Mouse (Mus musculus) kidney, postnatal 36 days (tissue): ENCODE measurements around the gene Zc3h18.

Experiments used
- DNase-seq, 2 experiments: peaks; one replicate each; pipeline ENCODE4 v3.0.0; 2021 to 2022; ENCODE audit warnings: mixed read lengths in 2 of 2

Zc3h18 gene

DNA sequence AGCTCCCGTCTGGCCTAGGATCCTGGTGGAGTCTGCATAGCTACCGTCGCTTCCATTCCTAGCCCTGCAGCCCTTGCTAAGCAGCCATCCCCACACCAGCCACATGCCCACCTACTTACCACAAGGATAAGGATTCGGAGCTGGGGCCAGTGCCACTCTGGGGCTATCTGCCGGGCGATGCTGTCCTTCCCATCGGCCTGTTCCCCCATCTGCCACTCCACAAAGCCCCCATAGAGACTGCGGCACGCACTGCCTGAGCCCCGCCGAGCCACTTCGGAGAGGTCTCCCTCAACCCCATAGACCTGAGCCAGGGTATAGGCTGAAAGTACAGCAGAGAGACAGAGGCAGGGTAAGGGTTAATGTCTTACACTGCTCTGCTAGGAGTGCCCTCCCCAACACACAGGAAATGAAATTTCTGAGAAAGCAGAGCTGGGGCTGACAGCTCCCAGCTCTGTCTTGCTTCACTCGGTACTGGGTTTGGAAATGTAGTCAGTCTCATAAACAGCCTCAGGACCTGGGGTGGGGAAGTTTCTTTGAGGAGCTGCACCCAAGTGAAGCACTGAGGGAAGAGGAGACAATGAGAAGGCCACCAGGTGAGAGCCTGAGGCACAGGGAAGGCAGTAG lies 61.4 kb downstream of the Zc3h18 start:
- DNase-seq = no peak

DNA sequence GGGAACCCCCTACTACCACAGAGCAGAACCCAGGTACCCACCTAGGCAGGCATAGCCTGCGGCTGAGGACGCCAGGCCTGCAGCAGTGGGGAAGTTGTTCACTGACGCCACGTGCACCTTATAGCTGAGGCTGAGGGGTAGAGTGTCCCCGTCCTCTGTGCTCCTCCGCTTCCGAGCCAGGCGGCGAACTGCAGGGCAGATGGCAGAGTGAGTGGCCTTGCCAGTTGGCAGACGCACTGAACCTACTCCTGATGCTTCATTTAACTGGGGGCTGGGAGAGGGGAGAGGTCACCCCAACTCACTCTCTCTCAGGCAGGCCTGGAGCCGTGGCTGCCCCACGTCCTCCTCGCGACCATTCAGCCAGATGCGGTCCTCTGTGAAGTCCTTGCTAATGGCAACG lies 62.9 kb downstream of the Zc3h18 start:
- no peak for DNase-seq

DNA sequence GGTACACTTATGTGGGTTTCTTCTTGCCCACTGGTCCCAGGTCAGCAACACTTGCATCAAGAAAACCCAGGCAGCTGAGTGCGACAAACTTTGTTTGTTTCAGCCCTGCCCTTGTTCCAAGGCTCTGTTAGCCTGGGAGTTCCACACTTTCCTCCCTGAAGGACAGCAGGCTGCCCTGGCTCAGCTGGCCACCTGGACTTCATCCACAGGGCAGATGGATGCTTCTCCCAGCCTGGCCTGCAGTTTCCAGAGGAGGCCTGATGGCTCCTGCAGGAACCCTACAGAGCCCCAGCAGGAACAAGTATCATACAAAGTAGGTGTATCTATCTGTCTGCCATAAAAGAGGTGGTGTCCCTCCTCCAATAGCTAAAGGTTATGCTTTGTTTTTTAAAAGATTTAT lies 64.9 kb downstream of the Zc3h18 start:
- no peak for DNase-seq

DNA sequence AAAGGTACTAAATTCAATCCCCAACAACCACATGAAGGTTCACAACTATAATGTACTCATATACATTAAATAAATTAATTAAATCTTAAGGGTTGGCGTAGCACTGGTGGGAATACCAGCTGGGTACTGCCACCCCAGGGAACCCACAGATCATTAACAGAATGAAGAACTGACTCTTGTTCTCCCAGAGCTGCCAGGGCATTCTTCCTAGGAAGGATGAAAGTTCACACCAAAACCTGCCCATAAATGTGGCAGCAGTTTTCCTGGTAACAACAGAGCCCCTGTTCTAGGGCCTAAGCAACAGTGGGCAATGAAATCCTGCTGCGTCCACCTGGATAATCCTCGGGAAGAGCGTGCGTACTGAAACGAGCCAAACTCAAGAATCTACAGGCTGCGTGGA lies 65.9 kb downstream of the Zc3h18 start:
- DNase-seq = no peak

DNA sequence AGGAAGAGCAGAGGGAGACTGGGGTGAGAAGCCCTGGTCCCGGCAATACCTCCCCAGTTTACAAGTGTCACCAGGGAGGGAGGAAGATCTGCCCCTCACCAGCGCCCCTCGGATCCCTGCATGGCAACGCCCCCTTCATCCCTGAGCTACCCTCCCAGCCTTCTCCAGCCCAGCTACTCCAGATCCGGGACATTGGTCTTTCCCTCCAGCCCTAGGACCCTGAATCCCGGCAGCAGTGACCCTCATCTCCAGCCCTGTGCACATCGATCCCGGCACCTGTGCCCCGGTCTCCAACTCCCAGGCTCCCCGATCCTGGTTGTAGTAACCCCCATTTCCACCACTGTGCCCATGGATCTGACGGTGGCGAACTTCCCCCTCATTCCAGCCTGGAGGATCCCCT lies 66.4 kb downstream of the Zc3h18 start:
- no peak for DNase-seq

DNA sequence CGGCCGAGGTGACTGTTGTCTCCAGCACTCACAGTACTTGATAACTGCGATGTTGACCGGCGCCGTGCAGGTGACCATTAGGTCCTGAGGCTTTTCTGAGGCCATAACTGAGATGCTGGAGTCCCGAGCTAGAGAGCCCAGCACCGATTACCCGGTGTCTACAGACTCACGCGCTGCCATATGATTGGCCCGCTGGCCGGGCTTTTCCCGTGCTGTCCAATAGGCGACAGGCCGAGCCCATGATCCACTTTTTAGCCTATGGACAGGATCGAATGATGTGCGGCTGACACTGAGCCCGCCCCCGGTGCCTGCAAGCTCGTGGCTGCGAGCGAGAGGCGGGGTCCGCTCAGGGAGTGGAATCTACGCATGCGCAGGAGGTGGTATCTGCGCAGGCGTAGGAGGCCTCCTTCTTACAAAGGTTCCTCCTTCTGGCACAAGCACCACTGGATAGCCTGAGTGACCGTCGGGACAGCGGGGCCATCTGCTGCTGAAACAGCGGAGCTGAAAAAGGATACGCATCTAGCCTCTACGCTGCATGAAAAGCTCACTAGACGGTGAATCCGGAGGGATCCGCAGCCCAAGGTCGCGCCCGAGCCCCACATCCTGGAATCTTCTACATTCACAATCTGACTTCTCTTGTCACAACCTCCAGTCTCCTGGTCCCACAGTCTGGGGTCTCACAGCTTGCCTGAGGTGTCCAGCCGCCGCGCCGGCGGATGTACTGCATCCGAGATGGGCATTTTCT lies 67.0 kb downstream of the Zc3h18 start, which contains the start of gene Mvd:
Mvd (minus strand) TSS at position 161 of the 745 bp plus-strand sequence.
- DNase-seq = peak; percentile 99 to 100

DNA sequence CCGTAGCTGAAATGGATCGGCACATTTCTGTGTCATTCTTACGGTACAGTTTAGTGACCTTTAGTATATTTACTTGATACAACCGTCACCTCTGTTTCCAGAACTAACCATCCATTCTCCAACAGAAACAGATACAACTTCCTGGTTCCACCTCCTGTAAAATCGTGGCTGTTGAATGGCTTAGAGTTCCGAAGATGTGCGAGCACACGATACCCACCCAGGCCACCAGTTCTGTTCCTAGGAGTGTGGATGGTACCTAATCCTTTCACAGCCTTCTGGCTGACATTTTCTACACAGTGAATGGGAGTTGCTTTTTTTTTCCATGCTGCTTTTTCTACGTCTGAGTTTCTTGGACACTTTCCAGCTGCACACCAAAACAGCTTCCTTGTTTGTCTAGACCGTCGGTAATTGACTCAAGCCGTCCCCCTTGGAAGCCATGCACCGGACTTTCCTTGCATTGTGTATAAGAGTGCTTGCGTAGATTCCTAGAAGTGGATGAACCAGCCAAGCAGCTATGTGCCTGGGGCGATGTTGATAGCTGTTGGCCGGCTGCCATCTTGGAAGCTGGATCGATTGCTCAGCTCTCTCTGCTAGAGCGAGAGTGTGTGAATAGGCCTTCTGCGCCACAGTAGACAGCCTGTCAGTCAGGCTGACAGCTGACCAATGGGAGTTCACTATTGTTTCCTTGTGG lies 67.8 kb downstream of the Zc3h18 start:
- DNase-seq = peak; percentile 89

DNA sequence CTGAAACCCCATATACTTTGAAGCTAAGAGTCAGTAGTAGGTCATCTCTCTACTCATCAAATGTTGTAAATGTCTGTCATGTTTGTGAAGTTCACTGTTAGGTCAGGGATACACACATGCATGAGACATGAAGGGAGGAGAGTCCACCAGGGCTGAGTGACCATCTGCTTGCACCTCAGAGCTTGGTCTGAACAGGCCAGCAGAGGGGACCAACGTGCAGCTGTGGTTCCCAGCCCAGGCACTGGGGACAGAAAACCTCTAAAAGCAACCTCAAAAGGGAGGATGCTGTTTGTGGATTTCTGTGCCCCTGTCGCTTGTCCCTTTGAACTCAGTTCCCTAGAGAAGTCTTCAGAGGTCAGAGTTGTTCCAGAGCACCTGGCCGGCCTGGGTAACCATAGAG lies 68.8 kb downstream of the Zc3h18 start:
- no peak for DNase-seq

DNA sequence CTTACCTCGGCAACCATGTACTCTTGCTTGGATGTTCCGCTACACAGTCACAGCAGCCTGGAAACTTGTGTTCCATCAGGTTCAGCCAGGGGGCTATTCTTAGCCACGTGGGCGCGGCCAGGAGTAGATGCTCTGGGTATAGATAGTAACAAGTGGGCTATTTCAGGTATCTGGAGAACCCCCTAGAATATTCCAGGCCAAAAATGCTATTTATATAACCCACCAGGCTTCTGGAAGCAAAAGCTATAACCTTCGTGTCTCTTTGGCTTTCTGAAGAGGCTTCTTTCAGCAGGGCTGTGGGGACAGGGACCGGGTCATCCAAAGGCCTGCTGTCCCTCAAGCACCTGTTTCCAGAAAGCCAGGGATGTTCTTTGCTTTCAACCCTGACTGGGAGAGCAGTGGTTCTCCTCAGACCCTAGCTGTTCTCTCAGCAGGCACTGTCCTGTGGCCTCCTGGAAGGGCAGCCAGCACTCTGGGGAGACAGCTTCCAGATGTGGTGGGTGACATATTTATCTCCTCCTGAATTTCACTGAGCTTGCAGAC lies 74.8 kb downstream of the Zc3h18 start:
- DNase-seq = no peak

DNA sequence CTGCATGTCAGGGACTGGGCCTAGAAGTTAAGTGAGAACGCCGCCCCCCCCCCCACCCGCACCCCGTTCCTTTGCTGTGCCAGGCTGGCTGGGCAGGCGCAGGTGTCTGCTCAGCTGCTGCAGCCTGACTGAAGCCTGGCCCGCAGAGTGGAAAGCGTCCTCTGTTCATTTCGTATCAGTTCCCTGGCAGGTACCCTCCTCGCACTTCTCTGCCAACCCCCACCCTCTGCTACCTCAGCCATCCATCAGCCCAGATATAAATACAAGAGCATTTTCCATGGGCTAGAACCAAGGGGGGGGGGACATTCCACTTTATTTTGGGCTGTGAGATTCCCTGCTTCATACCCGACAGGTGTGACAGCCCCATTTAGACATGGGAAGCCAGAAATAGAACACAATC lies 75.7 kb downstream of the Zc3h18 start:
- no peak for DNase-seq

DNA sequence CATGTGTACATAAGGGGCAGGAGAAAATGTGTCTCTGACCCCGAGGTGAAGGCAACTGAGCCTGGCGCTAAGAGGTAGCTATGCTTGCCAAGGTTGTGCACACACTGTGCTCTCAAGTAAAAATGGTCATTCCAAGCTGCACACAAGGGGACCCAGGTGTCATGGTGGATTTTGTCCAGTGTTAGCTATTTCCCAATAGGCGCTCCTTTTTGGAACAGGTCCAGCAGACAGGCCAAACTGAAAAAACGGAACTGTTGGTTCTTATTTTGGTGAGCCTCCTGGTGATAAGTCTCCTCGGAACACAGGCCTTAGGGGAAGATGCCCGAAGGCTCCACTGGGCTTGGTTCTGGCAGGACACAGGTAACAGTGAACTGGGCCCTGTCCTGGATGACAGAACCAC lies 78.0 kb downstream of the Zc3h18 start:
- no peak for DNase-seq

DNA sequence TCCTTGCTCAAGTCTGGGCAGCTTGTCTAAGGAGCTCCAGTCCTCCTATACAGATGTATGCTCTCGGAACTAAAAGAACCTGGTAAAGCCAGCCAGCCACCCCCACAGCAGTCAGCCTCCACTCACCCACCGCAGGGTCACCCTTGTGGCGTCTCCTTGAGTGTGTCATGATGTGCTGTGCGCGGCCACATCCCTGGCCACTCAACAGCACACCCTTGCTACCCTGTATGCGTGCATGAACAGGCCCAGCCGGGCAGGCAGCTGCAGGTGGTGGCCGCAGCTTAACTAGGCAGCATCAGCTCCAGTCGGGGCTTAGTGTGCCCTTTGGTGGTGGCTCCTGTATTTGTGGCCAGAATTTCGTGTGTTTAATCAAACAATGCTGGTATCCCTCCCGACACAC lies 80.8 kb downstream of the Zc3h18 start:
- DNase-seq = no peak

DNA sequence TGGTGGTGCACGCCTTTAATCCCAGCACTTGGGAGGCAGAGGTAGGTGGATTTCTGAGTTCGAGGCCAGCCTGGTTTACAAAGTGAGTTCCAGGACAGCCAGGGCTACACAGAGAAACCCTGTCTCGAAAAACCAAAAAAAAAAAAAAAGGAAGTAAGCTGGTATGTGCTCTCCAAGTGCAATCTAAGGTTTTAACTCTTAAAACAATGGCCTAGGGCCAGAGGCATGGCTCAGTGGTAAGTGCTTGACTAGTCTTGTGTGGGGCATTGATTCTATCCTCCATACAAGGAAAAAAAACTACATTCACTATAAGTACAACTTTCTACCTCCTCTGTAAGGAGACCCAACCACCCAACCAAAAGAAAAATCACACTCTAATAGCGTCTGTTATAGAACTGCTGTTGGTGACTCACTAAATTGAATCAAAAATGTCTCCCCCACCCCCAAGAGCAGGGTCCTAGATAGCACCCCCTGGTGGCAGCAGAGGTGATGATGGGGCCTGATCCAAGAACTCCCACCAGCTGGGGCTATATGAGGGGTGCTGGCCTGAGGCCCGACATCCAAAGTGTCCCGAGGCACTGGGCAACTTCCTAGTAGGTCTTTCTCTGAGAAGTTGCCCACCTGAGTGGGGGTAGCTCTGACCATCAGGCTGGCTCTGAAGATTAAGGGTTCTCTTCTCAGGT lies 83.0 kb downstream of the Zc3h18 start:
- DNase-seq = peak in 1 of 2 experiments; percentile 43

DNA sequence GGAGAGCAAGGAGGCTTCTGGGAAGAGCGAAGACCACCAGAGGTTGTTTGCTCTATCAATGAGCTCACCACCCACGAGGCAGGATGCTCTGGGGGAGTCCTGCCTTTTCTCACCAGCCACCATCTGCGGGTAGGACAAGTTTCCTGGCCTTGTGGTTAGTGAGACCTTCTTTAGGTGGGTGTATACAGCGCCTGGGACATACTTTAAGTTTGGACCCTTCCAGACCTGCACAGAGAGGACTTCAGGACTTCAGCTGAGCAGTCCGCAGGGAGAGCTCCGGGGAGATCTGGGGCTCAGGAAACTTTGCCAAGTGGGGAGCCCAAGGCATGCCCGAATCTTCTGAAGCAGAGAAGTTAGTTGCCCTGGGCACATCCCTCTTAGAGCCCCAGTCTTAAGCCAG lies 83.6 kb downstream of the Zc3h18 start:
- no peak for DNase-seq

DNA sequence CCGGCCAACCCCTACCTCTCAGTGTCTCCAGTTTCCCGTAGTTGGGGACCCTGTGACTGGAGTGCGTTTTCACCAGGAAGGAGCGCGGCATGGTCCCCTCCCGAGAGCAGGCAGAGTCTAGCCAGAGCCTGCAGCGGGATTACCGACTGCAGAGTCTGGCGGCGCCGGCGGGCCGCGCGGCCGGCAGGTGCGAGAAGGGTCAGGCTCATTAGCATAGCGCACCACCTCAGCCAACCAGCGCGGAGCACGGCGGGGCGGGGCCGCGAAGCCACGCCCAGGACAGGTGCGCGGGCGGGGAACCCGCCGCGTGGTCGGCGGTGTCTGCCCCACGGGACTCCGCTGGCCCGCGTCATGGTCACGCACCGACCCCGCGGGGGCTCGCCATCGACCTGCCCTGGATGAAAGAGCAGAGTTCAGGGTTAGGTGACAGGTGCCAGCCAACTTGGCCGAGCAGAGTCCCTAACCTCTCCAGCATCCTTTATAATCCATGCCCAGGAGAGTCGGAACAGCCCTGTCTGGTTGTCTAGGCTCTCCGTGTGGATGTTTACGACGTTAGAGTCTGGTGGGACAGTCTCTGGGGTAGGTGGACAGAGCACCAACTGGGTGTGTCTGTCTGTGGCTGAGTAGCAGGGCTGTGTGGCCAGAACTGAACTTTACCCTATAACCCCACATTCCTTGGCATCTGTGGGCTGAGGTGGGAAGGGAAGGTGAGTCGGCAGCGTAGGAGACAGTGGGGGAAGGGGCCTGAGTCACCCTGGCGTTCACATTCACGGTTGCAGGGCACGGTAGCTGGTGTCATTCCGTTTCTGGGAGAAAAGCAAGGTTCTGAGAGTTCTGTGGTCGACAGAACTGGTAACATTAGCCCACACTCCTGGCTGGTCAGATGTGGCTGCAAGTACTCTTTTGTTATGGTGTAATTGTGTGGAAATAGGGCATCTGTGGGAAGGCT lies 84.4 kb downstream of the Zc3h18 start, which contains the start of gene Snai3:
Snai3 (minus strand) TSS at position 210 of the 949 bp plus-strand sequence.
- DNase-seq = peak; percentile 84 to 88

DNA sequence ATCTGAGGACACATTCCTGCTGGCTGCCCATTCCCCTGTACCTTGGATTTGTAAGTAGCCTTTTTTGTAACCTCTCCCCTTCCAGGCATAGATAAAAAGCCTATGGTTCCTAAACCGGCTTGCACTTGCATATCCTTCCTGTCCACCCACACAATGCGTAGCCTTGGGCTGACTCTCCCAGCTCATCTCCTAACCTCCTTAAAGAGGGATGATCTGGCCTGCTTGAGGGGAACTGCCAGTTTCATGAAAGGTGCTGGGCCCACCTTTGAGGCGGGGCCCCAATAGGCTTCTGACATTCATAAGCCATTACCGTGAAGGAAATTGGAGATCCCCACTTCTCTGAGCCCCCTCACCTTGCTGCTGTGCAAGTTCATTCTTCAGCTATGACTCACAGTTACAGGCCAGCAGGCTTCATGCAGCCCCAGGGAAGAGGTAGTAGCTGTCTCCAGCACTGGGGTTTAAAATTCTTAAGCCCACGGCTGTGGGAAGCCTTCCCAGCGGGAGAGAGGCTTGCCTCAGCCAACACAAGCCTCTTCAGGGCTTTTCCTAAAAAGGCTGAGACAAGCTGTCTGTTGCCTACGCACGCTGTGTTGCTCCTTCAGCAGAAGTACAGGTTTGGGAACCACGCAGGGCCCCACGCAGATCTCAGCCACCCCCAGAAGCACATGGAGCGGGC lies 85.2 kb downstream of the Zc3h18 start:
- no peak for DNase-seq

DNA sequence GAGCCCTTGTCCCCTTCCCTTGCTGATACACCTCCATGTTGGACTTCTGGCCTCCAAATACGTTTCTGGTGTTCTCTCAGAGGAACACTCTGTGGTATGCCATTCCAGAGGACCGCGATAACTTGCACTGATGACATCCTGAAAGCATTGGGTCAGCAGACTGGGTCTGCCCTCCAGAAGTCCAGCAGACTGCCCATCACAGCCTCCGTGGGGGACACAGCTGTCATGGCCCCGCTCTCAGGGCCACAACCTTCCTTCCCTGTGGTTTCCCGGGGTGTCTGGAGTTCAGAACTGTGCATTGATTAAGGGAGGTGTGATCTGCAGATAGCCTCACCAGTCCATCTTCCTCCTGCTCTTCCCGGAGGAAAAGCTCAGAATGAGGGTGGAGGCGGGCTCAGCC lies 86.1 kb downstream of the Zc3h18 start:
- DNase-seq = no peak

DNA sequence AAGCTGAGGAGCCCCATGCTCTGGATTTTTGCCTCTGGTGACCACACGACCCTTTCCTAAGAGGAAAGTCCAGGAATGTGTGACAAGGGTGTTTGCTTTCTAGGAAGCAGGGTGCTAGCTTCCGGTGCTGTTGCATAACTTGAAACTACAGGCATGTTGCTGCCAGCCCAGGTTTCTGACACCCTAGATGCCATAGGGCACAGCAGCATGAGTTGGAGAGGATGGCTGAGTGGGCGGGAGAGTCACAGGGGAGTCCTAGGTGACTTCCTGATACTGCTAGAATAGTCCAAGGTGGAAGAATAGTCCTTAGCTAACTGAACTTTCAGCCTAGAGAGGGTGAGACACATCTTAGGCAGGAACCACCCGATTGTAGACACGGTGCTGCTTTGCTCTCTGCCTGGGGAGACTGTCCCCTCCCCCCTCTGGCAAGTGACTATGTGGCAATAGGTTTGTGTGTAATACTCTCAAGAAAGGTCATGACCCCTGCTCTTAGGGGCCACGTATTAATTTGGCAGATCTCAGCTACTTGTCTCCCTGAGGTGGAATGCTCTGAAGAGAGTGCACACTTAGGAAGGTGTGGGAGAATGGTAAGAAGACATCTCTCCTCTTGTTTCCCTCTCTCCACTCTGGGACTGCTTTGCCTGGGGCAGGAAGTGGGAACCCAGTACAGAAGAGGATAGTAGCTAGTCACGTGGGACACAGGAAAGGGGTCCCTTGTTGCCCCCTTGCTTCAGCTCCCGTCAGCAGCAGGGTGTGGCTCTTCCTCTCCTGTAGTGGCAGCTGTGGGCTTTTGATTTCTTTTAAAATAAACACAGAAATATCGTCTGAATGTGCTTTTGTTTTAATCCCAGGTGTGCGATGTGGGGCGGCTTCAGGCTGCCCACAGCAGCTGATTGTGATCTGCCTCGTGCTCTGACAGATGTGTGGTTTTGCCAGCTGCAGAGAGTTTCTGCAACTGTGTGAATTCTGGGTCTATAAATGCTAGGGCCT lies 87.5 kb downstream of the Zc3h18 start:
- DNase-seq = peak; percentile 27 to 31

DNA sequence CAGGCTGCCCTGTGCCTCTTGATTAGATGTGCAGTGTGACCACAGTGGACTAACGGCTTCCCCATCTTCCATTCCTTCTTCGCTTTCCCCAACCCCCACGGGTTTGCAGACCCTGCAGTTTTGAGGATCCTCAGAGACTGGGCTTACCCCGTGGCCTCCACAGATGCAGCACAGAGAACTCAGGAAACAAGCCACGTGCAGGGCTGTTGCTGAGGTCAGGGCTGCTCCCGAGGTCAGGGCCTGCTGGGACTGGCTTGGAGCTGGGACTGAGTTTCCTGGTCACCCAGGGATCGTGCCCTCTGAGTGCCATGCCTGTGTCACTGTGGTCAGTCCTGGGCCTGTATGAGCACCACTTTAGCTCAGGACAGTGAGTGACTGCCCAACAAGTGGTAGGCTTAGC lies 88.6 kb downstream of the Zc3h18 start:
- no peak for DNase-seq
